Mouse (Mus musculus) embryo, embryonic 11 days (tissue): ENCODE results near the gene Nxn.
"Not testable (repeated sequence)": the region's sequence is repeated elsewhere in the genome, so short reads cannot be mapped to it uniquely, and the experiment has no call there.

Source experiments
- DNase-seq: peaks from one replicate; pipeline ENCODE4 v3.0.0-alpha.2; 2015

Gene Nxn

DNA sequence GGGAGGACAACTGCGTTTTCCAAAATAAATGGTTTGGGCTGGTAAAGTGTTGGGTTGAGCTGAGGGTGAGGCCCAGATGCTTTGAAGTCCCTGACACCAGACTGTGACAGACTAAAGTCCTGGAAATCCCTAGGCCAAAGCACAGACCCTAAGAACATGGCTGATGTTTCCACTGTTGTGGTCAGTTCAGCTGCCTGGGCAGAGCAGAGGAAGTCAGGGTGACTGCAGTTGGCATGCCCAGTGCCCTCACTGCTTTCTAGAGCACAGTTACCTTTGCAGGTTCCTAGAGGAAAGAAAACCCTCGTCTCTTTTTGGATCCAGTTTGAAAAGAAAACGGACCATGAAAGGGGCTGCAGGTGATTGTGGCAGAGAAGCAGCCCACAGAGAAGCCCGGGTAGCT is 141.6 kb downstream of the Nxn start:
- no peak for DNase-seq

DNA sequence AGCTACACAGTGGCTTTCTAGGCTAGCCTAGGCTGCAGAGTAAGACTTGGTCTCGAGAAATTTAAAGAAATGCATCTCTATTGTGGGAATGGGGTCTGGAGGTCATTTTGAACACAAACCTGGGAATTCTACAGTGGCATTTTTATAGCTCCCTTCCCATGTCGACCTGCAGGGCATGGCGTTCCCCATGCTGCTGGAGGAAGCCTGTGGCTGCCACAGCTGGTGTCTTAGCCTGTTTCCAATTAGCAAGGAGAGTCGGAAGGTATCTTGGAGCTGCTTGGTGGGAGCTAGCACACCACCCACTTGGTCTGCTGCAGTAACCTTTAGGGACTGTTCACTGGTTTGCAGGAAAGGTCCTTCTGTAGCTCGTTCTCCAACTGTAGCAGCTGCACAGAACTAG is 142.8 kb downstream of the Nxn start:
- peak; percentile 68 for DNase-seq

DNA sequence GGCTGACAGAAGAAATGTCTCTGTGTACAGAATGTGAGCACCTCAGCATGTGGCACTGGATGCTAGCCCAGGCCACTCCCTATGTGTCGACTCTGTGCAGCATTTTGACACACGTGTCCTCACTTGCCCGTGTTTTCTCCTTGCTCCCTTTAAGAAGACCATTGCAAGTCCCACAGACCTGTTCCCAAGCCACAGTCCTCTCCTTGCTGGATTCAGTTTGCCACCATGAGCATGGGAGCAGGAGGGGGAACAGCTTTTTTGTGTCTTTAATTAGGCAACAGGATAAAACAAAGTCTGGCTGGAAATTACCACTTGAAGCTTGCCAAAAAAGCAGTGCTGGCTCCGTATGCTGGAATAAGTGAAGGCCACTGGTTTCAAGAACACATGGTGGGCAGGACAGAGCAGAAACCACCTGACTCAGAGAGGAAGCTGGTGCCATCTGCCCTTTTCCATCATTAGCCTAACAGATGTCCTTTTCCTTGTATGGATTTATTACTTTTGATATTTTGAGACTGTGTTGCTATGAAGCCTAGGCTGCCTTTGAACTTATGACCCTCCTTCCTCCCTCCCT is 143.4 kb downstream of the Nxn start:
- DNase-seq, result peak; percentile 27

DNA sequence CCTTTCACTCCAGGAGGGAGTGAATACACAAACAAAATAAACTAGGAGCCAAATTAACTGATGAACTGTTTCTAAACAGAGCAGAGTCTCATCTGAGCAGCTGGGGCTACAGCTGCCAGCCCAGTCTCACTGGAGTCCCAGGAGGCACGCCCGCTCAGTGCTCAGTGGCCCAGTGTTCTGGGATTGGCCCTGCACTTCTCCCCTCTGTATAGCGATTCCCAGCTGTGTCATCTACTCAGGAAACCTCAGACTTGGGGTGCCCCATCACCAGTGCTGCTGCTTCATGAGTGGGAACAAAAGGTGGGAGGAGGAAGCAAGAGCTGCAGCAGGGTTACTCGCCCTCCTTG is 145.0 kb downstream of the Nxn start:
- no peak for DNase-seq

DNA sequence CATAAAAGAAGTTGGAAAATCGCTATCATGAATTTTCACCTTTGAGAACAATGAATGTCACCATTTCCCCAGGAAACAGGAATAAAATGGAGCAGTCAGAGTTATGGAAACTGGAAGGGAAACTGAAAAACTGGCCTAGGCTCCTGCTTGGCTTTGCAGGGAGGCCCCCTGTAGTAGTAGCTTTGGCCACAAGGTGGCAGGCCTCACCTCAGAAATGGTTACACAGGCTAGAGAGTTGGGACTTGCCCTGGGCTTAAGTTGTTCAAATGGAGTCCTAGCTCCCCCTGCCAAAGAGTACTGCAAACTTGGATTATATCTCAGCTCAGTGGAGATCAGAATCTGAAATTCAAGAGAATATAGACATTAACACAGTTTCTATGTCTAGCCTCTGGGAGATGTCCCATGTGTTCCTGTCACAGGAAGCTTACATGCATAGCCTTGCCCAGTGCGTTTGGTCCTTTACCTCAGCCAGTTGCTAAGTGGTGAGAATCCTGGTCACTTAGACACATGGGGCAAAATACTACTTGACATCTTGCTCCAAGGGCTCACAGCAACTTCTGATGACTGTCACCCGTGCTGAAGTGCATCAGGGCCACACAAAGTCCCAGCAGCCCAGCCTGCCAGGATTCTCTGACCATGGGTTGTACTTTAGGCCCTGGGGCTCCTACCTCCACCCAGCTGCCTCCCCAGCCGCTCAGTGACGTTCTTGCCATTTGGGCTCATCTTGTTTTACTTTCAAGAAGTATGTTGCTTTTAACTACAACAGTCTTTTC is 145.6 kb downstream of the Nxn start:
- DNase-seq, result peak; percentile 85

DNA sequence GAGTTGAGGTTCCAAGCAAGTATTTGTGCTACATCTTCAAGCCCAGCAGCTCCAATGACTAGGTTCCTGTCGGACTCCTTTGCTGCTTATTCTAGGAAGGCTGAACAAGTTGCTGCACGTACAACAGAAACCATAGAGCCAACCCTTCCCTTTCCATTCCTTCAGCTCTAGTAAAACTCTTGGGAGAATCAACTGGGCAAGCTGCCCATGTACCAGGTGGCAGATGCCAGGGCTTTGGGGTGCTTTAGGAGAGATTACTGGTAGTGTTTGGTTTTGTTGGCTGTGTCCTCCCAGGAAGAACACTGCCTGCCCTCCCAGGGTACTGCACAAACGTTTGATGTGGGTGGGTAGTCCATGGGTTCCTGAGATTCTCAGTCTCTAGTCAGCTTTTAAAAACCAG is 146.9 kb downstream of the Nxn start:
- DNase-seq, result no peak

DNA sequence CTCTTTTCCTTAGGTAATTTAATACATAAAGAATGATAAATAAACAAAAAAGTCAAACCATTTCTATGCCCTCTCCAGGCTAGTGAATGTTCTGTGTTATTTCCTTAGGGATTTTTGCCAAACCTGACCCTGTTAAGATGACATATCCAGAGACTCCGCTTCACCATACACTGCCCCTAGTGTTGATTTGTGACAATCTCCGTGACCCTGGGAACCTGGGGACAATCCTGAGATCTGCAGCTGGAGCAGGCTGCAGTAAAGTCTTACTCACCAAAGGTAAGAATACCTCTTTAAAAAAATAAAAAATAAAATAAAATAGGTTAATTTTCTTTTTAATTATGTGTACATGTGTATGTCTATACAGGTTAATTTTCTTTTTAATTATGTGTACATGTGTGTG is 151.7 kb downstream of the Nxn start:
- DNase-seq, result no peak

DNA sequence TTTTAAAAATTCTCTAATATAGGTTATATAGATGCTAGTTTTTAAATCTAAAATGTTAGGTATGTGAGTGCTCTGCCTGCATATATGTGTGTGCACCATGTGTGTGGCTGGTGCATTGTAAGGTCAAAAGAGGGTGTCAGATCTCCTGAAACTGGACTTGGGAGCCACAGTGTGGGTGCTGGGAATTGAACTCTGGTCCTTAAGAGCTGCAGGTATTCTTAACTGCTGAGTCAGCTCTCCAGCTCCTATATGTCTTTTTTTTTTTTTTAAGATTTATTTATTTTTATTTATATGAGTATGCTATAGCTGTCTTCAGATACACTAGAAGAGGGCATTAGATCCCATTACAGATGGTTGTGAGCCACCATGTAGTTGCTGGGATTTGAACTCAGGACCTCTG is 152.5 kb downstream of the Nxn start:
- DNase-seq, result no peak

DNA sequence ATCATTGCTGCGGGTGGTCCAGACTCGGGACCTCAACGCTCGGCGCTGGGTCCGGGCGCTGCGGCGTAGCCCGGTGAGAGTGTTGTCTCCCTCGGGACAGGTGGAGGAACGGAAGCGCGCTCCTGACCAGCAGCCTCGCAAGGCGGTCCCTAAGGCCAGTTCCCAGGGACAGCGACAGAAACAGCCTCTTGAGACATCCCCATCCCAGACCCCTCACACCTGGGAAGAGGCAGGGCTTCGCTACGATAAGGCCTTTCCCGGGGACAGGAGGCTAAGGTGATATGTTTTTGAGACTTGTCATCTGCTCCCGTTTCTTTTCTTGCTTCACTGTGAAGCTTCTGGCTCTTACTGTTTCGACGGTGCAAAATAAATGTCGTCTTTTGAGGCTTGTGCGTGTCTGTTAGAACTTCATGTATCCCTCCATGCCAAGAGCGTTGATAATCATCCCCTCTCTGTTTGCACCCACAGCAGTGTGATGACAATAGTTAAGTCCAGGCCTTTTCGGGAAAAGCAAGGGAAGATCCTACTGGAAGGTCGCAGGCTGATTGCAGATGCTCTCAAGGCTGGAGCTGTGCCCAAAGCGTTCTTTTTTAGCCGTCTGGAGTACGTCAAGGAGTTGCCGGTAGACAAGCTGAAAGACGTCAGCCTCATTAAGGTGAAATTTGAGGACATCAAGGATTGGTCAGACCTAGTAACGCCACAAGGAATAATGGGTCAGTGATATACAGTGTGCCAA is 155.0 kb downstream of the Nxn start:
- DNase-seq, result no peak

DNA sequence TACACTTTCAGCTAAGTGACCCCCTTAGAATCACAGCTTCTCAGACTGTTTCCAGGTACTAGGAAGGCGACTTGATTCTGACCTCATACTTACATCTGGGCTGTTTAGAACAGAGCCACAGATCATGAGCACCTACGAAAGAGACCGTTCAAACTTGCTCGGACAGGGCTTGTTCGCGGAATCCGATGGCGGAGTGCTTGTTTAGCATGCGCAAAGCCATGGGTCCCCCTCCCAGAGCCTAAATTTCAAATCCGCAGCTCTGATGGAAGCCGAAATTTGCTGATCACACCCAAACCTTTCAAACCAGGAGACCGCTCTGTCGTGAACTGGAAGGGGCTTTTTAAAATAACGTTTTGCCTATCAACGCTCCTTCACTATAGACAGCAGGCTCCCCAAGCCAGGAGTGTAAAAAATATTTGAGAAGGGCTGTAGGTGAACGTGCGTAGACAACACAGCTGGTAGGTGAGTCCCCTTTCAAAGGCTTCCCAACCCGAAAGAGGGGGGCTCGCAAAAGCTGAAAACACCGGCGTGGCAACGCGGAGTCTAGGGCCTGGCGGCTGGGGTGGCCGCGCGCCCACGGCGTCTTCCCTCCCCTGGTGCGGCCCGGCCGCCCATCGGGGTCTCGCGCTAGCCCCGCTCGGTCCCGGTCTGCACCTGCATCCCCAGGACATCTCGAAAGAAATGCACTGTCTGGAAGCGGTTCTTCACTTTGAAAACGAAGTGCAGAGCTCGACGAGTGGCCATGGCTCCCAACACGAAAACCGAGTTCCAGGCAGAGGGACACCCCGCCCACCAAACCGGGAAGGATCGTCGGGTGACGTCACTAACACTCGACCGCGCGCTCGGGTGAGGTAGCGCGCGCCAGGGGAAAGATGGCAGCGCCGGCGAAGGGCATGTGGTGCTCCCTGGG is 155.8 kb downstream of the Nxn start, which contains the start of the genes Mrm3 and Glod4:
Gene Mrm3 (plus strand): TSS at position 815 of the 910 bp plus-strand sequence.
Gene Glod4 (minus strand): TSS at position 825 of the 910 bp plus-strand sequence.
- peak; percentile 95 for DNase-seq

DNA sequence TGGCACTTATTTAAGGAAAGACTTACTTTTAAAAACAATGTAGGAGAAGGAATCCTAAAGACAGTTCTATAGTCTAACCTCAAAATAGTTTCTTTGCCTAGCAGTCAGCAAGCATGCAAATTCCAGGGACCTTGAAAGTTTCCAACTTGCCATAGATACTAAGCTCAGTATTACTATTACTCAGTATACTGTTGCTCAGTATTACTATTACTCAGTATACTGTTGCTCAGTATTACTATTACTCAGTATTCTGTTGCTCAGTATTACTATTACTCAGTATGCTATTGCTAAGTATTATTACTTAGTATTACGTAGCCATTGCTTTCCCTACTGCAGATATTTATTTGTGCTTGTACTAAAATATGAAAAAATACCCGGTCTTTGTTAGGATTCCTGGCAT is 159.2 kb downstream of the Nxn start:
- no peak for DNase-seq

DNA sequence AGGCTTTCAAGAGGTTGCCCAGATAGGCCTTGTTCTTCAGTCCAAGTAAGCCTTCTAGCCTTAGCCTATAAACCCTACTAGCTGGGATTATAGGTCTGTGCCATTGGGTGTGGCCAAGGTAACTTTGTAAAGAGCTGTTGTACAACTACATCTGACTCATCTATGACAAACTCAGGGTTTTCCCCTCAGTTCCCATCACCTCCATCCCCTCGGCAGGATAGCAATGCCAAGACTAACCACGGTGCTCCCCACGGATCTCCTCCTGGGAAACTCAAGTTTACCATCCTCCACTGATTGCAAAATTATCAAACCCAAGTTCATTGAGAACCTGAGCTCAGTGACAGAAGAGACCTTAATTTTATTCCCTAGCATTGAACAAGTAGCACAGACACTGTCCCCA is 162.8 kb downstream of the Nxn start:
- no peak for DNase-seq

DNA sequence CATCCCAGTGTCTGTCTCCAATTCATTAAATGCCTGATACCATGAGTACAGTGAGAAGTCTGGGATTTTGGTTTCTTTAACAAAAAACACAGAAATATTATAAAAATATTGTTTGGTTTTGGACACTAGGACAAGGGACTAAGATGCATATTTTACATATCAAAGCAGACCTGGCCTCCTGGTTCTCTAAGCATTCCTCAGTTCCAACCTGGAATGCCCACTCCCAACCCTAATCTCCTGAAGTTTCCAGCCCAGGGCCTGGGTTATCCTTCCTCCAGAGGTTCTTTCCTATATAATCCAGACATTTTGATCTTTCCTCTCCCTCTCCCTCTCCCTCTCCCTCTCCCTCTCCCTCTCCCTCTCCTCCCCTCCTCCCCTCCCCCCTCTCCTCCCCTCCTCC is 173.9 kb downstream of the Nxn start:
- DNase-seq, result no peak

DNA sequence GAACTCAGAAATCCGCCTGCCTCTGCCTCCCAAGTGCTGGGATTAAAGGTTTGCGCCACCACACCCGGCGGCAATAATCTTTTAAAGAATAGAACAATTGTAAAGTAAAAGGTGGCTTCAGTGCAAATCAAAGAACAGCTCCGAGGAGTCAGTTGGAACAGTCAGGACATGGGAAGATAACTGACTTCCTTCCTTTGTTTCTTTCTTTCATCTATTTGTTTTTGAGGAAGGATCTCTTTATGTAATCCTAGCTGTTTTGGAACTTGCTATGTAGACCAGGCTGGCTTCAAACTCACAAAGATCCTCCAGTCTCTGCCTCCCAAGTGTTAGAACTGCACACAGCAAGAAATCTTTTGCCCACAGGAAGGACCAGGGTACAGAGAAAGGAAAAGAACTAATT is 174.3 kb downstream of the Nxn start:
- no peak for DNase-seq

DNA sequence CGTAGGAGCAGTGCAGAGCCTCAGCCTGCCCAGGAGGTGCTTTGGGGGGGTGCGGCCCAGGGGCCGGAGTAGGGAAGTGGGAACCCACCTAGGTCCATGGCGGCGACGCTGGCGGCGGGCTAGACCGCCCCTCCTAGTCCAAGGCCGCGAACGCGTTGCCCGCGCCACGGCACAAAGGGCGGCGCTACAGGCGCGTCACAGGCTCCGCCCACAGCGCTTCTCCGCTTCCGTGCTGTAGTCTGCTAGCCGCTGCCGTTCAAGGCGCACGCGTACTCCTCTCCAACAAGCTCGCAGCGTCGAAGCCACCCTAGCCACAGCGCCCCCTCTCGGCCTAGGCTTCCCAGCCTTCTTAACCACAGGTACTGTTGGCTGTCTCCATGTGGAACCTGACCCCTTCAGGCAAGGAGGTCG is 181.5 kb downstream of the Nxn start, which contains the start of the genes Dbil5 and Gemin4:
Gene Dbil5 (plus strand): TSS at position 219 of the 411 bp plus-strand sequence.
Gene Gemin4 (minus strand): TSS at position 275 of the 411 bp plus-strand sequence.
- DNase-seq, result peak; percentile 99

DNA sequence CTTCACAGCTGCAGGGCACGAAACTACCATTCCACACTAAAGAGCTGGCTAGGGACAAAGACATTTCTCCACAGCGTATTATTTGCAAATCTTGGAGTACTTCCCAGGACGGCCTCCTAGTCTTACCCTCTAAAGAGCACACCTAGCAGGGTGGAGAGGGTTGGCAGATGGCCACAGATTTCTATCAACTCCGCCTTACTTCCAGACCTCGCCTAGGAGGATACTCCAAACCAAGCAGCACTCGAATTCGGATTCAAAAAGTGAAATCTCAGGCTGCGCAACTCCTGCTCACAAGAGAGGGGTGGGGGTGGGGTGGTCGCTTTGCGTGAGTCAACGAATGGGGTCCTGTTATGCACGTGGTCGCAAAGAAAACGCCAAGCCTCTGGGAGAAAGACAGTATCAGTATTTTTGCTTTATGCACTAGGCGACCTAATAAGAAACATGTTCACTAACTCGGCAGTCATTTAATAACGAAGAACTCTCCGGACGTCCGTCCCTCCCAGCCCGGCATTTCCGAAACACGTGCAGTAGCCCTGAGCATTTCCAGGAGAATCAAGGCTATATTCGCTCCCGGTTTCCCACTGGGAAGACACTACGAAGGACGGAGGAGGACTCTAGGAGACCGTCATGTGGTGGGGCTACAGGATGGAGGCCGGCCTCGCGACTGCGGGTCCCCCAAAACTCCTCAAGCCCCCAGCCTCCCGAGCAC is 182.1 kb downstream of the Nxn start:
- peak; percentile 67 for DNase-seq

DNA sequence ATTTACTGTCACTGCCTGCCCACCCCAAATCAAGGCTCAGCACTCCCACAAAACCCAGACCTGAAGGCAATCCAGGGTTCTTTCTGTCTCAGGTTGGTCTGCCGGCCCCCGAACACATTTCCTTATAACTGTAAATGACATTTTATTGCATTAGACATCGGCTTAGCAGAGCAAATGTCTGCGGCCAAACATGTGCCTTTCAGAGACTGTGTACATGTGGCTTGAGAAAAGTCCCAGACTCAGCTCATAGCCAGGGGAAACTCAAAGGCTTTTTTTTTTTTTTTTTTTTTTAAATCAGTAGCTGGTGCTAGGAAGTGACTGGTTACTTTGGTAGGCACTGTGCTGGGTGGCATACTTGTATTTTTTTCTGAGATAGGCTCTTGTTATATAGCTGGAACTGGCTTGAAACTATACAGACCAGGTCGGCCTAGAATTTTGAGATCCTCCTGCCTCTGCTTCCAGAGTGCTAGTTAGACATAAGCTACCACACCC is 182.8 kb downstream of the Nxn start:
- DNase-seq, result no peak

DNA sequence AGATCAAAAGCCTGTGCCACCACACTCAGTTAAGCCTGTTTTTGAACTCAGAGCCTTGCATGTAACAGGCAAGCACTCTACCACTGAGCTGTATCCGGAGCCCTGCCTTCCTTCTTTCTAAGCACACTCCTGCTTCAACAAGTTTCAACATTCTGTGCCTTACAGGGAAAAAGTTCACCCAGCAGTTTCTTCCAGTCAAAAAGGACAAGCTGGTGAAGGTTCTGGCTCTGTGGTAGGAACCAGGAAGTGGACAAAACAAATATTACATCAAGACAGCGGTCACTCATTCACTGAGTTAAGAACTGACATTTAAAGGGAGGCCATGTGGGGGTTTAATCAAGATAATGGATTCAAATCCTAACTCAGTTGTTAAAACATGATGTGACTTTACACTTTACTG is 183.9 kb downstream of the Nxn start:
- no peak for DNase-seq

DNA sequence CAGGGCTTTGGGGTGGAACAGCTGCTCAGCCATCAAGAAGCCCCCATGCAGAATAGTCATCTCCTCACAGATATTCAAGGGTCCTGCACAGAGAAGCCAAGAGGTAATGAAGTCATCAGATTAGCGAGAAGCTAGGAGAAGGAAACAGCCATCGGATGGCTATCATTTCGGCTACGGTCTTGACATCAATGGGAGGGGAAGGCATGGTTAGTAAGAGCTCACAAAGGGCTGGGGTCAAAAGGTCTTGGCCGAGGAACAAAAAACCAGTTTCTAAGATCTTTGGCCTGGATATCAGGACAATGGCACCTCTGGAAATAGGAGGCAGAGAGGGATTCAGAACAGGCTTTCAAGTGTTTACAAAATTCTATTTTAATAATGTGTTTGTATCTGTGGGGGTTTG is 185.1 kb downstream of the Nxn start:
- DNase-seq, result no peak

DNA sequence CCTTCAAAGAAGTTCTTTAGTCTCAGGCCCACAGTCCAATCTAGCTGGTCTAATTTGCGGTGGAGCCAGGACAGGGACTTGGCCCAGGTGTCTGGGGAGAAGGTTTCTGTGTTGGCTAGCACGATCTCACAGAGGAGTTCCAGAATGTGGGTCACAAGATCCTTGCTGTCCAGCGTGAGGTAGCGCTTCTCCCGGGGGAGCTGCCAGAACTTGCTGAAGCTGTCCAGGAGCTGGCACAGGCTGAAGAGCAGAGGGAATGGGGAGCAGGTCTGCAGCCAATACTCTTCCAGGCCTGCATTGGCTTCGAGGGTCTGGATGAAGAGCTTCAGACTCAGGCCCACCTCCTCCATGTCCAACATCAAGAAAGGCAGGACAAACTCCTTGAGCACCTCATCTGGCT is 187.3 kb downstream of the Nxn start:
- DNase-seq, result not testable (repeated sequence)

DNA sequence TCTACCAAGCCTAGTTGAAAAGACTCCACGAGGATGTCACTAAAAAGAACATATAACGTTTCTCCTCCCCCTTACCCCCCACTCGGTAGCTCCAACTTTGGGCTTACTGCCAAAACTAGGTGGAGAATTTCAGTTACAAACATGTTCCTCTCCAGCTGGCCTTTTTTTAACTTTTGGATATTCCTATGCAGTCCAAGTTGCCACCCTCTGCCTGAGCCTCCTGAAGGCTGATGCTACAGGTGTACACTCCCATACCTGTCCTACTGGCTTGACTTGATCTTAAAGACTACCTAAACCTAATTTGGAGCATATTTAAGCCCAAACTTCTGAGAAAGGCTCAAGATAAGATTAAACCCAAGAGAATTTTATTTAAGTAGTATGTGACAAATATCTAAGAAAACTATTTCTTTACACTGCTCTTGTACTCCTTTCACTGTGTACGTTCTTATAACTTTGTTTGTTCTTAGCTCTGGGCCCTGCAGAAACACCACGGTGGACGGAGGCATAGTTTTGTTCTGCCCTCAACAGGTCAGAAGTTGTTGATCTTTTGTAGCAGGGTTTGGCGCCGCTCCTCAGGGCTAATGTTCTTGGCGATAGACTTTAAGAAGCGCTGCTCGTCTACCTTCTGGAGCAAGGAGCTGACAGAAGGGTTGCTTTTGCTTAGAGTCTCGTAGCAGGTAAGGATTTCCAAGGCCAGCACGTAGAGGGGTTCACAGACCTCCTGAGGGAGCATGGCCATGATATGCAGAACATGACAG is 188.5 kb downstream of the Nxn start:
- DNase-seq, result no peak
